Mouse (Mus musculus) monocyte, adult 59 days (primary cell): ENCODE measurements around the gene Olfr63. TPM values are rescaled to one million over a fixed set of nuclear protein-coding genes. Genes with fewer than 3 reads are reported as not detected.

Source experiments
- total RNA-seq, 2 experiments: library from RNA; stranded (reverse); gene quantifications; one replicate each; pipeline ENCODE4 v1.2.4; 2023

Olfr63 gene
- under 1 TPM; 0.13 to 0.15 TPM for total RNA-seq

GRCm38 (mm10) chr17:33264376-33264775, at the start of gene Olfr63:
Gene Olfr63 (plus strand): TSS chr17:33264676.

GRCm38 (mm10) chr17:33221590-33221989, 42.9 kb upstream of the Olfr63 start, which contains the start of gene Olfr1564:
Gene Olfr1564 (minus strand): TSS chr17:33221690.

GRCm38 (mm10) chr17:33254530-33255318, 9.8 kb upstream of the Olfr63 start, which contains the start of gene Zfp955a:
Gene Zfp955a (minus strand): TSS chr17:33255145.

GRCm38 (mm10) chr17:33289039-33289875, 24.8 kb downstream of the Olfr63 start, which contains the start of gene Zfp955b:
Gene Zfp955b (plus strand): TSS chr17:33289544.

Other genes with a start within 250 kb of the Olfr63 start
- gene Zfp763, start 231.3 kb upstream of the Olfr63 start, total RNA-seq: 1 to 10 TPM in 1 of 2 experiments, under 1 TPM in 1; 0.73 to 2.8 TPM
- gene 4921501E09Rik, start 196.6 kb upstream of the Olfr63 start, total RNA-seq: not detected
- gene Zfp563, start 175.4 kb upstream of the Olfr63 start, total RNA-seq: 1 to 10 TPM; 2.6 to 2.7 TPM
- gene Morc2b, start 125.0 kb upstream of the Olfr63 start, total RNA-seq: not detected
- not detected for gene Olfr55, start 96.2 kb upstream of the Olfr63 start, total RNA-seq
- gene Olfr239, start 73.4 kb upstream of the Olfr63 start, total RNA-seq: not detected
- not detected for gene Olfr1564, start 43.0 kb upstream of the Olfr63 start, total RNA-seq
- gene Zfp955a, start 9.5 kb upstream of the Olfr63 start, total RNA-seq: 1 to 10 TPM; 4.7 to 5.0 TPM
- 1 to 10 TPM; 3.2 to 4.4 TPM for gene Zfp955b, start 24.9 kb downstream of the Olfr63 start, total RNA-seq
- 1 to 10 TPM; 4.9 to 8.2 TPM for gene Zfp81, start 94.2 kb downstream of the Olfr63 start, total RNA-seq
- 1 to 10 TPM; 3.4 to 4.3 TPM for gene Zfp101, start 130.0 kb downstream of the Olfr63 start, total RNA-seq
- gene Actl9, start 168.2 kb downstream of the Olfr63 start, total RNA-seq: not detected